8 mouse cellular contexts compared by ENCODE assay signal in the genomic region with DNA sequence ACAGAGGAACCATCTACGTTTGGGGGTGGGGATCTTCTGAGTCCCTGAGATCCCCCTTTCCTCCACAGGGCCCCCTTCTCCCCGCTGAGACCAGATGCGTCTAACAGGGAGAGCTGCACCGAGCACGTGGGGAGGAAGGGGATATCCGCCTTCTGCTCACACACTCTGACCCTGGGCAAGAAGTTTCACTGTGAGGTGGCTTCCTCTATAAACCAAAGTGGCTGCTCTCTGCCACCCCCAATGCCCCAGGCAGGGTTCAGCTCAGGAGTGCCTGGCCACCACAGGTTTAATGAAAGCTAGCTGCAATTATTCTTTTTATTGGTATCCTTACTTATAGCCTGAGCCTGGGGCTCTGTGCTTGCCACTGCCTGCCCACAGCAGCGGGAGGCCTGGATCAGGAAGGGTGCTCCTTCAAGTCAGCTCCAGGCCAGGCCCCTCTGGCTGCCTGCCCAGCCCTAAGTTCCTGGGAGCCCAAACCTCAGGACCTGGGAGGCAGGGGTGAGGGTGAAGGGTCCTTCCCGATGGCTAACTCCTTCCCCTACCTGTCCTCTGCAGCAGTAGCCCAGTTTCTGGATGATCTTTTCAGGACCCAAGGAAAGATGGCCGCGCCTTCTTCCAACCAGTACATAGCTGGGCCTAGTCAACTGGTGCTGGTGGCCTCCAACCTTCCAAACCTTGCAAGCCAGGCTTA. TPM values are rescaled to one million over a fixed set of nuclear protein-coding genes. Genes with fewer than 3 reads are reported as not detected.
DNase-seq lines count a peak whose midpoint lies in the region; ATAC-seq and TF ChIP-seq lines count a peak whose summit lies in the region.

No protein-coding gene starts in this region.

- TF ChIP-seq RAD21 in CH12.LX (IDR thresholded peaks at IDR 0.05; ENCODE audit: low read depth, low read length) = no peak

- no peak for ATAC-seq in heart, embryonic 14.5 days (ENCODE audit: insufficient number of reproducible peaks, insufficient read depth, low FRiP score, low read depth)
- ATAC-seq in neural tube, embryonic 15.5 days (ENCODE audit: low FRiP score) = no peak
- no peak for ATAC-seq in monocyte, adult 5-6 weeks (replicated peaks; ENCODE audit: insufficient number of reproducible peaks, low FRiP score, low TSS enrichment, poor library complexity, severe bottlenecking)

- H3K9me3 ChIP-seq in CH12.LX (replicated peaks; ENCODE audit: low read length) = no peaks in the 10 kb centered on the region
- no peaks in the 10 kb centered on the region for H3K9me3 ChIP-seq in heart, embryonic 14.5 days (ENCODE audit: control insufficient read depth, low read length)
- H3K9me3 ChIP-seq in limb, embryonic 10.5 days (replicated peaks) = no peaks in the 10 kb centered on the region
- no peaks in the 10 kb centered on the region for H3K9me3 ChIP-seq in neural tube, embryonic 15.5 days (replicated peaks)

- H3K4me3 ChIP-seq in CH12.LX (replicated peaks in 1 of 3; ENCODE audit: low read depth in 2 of 3, low read length in 2 of 3, poor library complexity in 1 of 3) = peak overlapping the region; percentile 80 to 94 (median 94)
- no peak overlapping the region for H3K4me3 ChIP-seq in heart, embryonic 14.5 days (ENCODE audit: control insufficient read depth in 1 of 2, insufficient read depth in 1 of 2, low read depth in 1 of 2, low read length in 2 of 2)
- H3K4me3 ChIP-seq in limb, embryonic 10.5 days = 0 out of 2 replicates have a peak overlapping the region, but pooled peaks have one; percentile 7
- H3K4me3 ChIP-seq in neural tube, embryonic 15.5 days (replicated peaks) = no peak overlapping the region

- peak; percentile 52 for TF ChIP-seq POLR2A in CH12.LX (IDR thresholded peaks at IDR 0.05; ENCODE audit: low read depth, low read length)

- dilution Hi-C loops in CH12.LX (cut with MboI; ENCODE audit: extremely low pct_ligation_motif_present, extremely low pct_unique_long_range_greater_than_20kb, low sequenced_read_pairs) = no loop called here

- DNase-seq in cerebellum, adult 11 months = peak; percentile 45
- DNase-seq in cerebellum, postnatal 4 days (ENCODE audit: low spot score in 2 of 2) = no peak
- DNase-seq in CH12.LX (ENCODE audit: extremely low read depth) = peak; percentile 46
- DNase-seq in limb, embryonic 10.5 days (ENCODE audit: low spot score) = no peak
- no peak for DNase-seq in yolk sac, embryonic 10.5 days (ENCODE audit: low spot score)

- H3K36me3 ChIP-seq in CH12.LX (replicated peaks in 1 of 2; ENCODE audit: control insufficient read depth in 1 of 2, insufficient read depth in 1 of 2, low read length in 1 of 2) = peaks cover 38 to 49% of the 10 kb centered on the region in 2 experiments
- H3K36me3 ChIP-seq in heart, embryonic 14.5 days (ENCODE audit: control insufficient read depth, insufficient read depth, low read length) = peaks cover 36% of the 10 kb centered on the region
- peaks cover 60% of the 10 kb centered on the region for H3K36me3 ChIP-seq in limb, embryonic 10.5 days
- peaks cover 32% of the 10 kb centered on the region for H3K36me3 ChIP-seq in neural tube, embryonic 15.5 days

- WGBS in heart, embryonic 14.5 days = 69% methylated on average over 10 of the region's 10 CpGs
- 88% methylated on average over 10 of the region's 10 CpGs for WGBS in limb, embryonic 10.5 days
- 90% methylated on average over 10 of the region's 10 CpGs for WGBS in neural tube, embryonic 15.5 days

- H3K27me3 ChIP-seq in CH12.LX (replicated peaks) = peaks cover 4% of the 10 kb centered on the region
- no peaks in the 10 kb centered on the region for H3K27me3 ChIP-seq in heart, embryonic 14.5 days (ENCODE audit: control insufficient read depth, insufficient read depth, low read length)
- H3K27me3 ChIP-seq in limb, embryonic 10.5 days (ENCODE audit: low read depth, poor library complexity, severe bottlenecking) = no peaks in the 10 kb centered on the region
- no peaks in the 10 kb centered on the region for H3K27me3 ChIP-seq in neural tube, embryonic 15.5 days (replicated peaks)

- peak overlapping the region; percentile 95 for H3K4me2 ChIP-seq in CH12.LX (ENCODE audit: insufficient read depth, low read depth, poor library complexity, severe bottlenecking)
- H3K4me2 ChIP-seq in heart, embryonic 14.5 days (ENCODE audit: low read length) = peak overlapping the region; percentile 68
- peak overlapping the region; percentile 82 for H3K4me2 ChIP-seq in neural tube, embryonic 15.5 days

- in situ Hi-C loops in CH12.LX (cut with MboI; ENCODE audit: low pct_ligation_motif_present, low pct_unique_long_range_greater_than_20kb, low sequenced_read_pairs) = no loop called here

- H3K79me2 ChIP-seq in CH12.LX (replicated peaks; ENCODE audit: control insufficient read depth, extremely low read depth, insufficient read depth, poor library complexity, severe bottlenecking) = peaks cover 60% of the 10 kb centered on the region

- H3K4me1 ChIP-seq in CH12.LX (ENCODE audit: control insufficient read depth in 1 of 2, insufficient read depth in 2 of 2) = peaks cover 20 to 61% of the 10 kb centered on the region in 2 experiments
- H3K4me1 ChIP-seq in heart, embryonic 14.5 days (ENCODE audit: control insufficient read depth in 2 of 2, insufficient read depth in 2 of 2, low read length in 2 of 2) = peaks cover 43 to 46% of the 10 kb centered on the region in 2 experiments
- H3K4me1 ChIP-seq in limb, embryonic 10.5 days = peaks cover 35% of the 10 kb centered on the region
- peaks cover 42% of the 10 kb centered on the region for H3K4me1 ChIP-seq in neural tube, embryonic 15.5 days

- peak overlapping the region; percentile 47 for H3K9ac ChIP-seq in CH12.LX (ENCODE audit: insufficient read depth, low read depth)
- H3K9ac ChIP-seq in heart, embryonic 14.5 days (ENCODE audit: low read length) = peak overlapping the region; percentile 51
- no peak overlapping the region for H3K9ac ChIP-seq in neural tube, embryonic 15.5 days (replicated peaks)

- TF ChIP-seq EP300 in CH12.LX (IDR thresholded peaks at IDR 0.05; ENCODE audit: low read length) = no peak

- no peak for TF ChIP-seq CTCF in CH12.LX (conservative IDR thresholded peaks at IDR 0.05 in 1 of 2, IDR thresholded peaks at IDR 0.05 in 1 of 2; ENCODE audit: low read depth in 2 of 2, low read length in 2 of 2)

- H3K27ac ChIP-seq in CH12.LX (ENCODE audit: insufficient read depth, low read depth) = peak overlapping the region; percentile 50
- peak overlapping the region; percentile 56 to 65 for H3K27ac ChIP-seq in heart, embryonic 14.5 days (replicated peaks in 1 of 2; ENCODE audit: control insufficient read depth in 1 of 2, insufficient read depth in 1 of 2, low read depth in 2 of 2, low read length in 2 of 2)
- H3K27ac ChIP-seq in limb, embryonic 10.5 days = peak overlapping the region; percentile 42
- H3K27ac ChIP-seq in neural tube, embryonic 15.5 days (replicated peaks) = no peak overlapping the region

TF ChIP-seq in CH12.LX, 34 proteins besides CTCF, POLR2A, EP300 and RAD21 (continues in another document):
- peak; percentile 94 for TF ChIP-seq MAX (IDR thresholded peaks at IDR 0.05; ENCODE audit: low read length)
- peak; percentile 80 for TF ChIP-seq BHLHE40 (IDR thresholded peaks at IDR 0.05; ENCODE audit: low read depth, low read length)
- TF ChIP-seq CHD1 (IDR thresholded peaks at IDR 0.05; ENCODE audit: low read depth, low read length) = no peak

RNA-seq across cellular contexts. Expression of a gene that starts 2.8 kb away (rescaled TPM):
- total RNA-seq in CH12.LX (2012; rRNA removed) (128 and 130 TPM in 2 replicates), CH12.LX (2014; rRNA removed) (117 and 125 TPM in 2 replicates)
- polyA plus RNA-seq in CH12.LX (2012; ENCODE audit: insufficient read length, low read depth) = 223 and 249 TPM in 2 replicates
- 88.4 and 89.1 TPM in 2 replicates for polyA plus RNA-seq in heart, embryonic 14.5 days (2014; fragmentation: Nextera tagmentation; extraction: Ambion mirVana)
- 149 and 158 TPM in 2 replicates for polyA plus RNA-seq in limb, embryonic 10.5 days (2016; fragmentation: Nextera tagmentation; extraction: Ambion mirVana)
- 128 TPM in 2 replicates for polyA plus RNA-seq in neural tube, embryonic 15.5 days (2015; fragmentation: Nextera tagmentation; extraction: Ambion mirVana)
- total RNA-seq in monocyte, adult 5-6 weeks (2017) = 25.8 to 48.8 TPM (median 35.1 TPM) in 3 replicates

RNA-seq across cellular contexts. Expression of a gene that starts 32.5 kb away (rescaled TPM):
- total RNA-seq in CH12.LX (2012; rRNA removed) (0.04 TPM in 1 of 2 replicates, not detected in the other), CH12.LX (2014; rRNA removed) (not detected in 2 replicates)
- polyA plus RNA-seq in CH12.LX (2012; ENCODE audit: insufficient read length, low read depth) = 0.14 and 0.16 TPM in 2 replicates
- polyA plus RNA-seq in heart, embryonic 14.5 days (2014; fragmentation: Nextera tagmentation; extraction: Ambion mirVana) = 21.9 and 26.8 TPM in 2 replicates
- 13.7 and 13.8 TPM in 2 replicates for polyA plus RNA-seq in limb, embryonic 10.5 days (2016; fragmentation: Nextera tagmentation; extraction: Ambion mirVana)
- 7.7 and 13.9 TPM in 2 replicates for polyA plus RNA-seq in neural tube, embryonic 15.5 days (2015; fragmentation: Nextera tagmentation; extraction: Ambion mirVana)
- total RNA-seq in monocyte, adult 5-6 weeks (2017) = 0.10 to 0.38 TPM in 2 of 3 replicates, not detected in the other

RNA-seq across cellular contexts. Expression of a gene that starts 37.3 kb away (rescaled TPM):
- total RNA-seq in CH12.LX (2012; rRNA removed) = under 0.01 and 0.08 TPM in 2 replicates
- total RNA-seq in CH12.LX (2014; rRNA removed) = 0.03 and 0.05 TPM in 2 replicates
- 0.49 and 0.52 TPM in 2 replicates for polyA plus RNA-seq in CH12.LX (2012; ENCODE audit: insufficient read length, low read depth)
- 43.7 and 51.6 TPM in 2 replicates for polyA plus RNA-seq in heart, embryonic 14.5 days (2014; fragmentation: Nextera tagmentation; extraction: Ambion mirVana)
- polyA plus RNA-seq in limb, embryonic 10.5 days (2016; fragmentation: Nextera tagmentation; extraction: Ambion mirVana) = 5.9 and 7.4 TPM in 2 replicates
- polyA plus RNA-seq in neural tube, embryonic 15.5 days (2015; fragmentation: Nextera tagmentation; extraction: Ambion mirVana) = 5.3 and 11.7 TPM in 2 replicates
- not detected in 3 replicates for total RNA-seq in monocyte, adult 5-6 weeks (2017)

RNA-seq across cellular contexts. Expression of a gene that starts 42.1 kb away (rescaled TPM):
- 0.25 and 0.47 TPM in 2 replicates for total RNA-seq in CH12.LX (2012; rRNA removed)
- 0.15 and 0.16 TPM in 2 replicates for total RNA-seq in CH12.LX (2014; rRNA removed)
- 0.61 and 0.90 TPM in 2 replicates for polyA plus RNA-seq in CH12.LX (2012; ENCODE audit: insufficient read length, low read depth)
- polyA plus RNA-seq in heart, embryonic 14.5 days (2014; fragmentation: Nextera tagmentation; extraction: Ambion mirVana) = 0.08 and 0.12 TPM in 2 replicates
- 0.96 and 0.98 TPM in 2 replicates for polyA plus RNA-seq in limb, embryonic 10.5 days (2016; fragmentation: Nextera tagmentation; extraction: Ambion mirVana)
- polyA plus RNA-seq in neural tube, embryonic 15.5 days (2015; fragmentation: Nextera tagmentation; extraction: Ambion mirVana) = 5.7 and 6.4 TPM in 2 replicates
- 0.49 to 0.75 TPM (median 0.67 TPM) in 3 replicates for total RNA-seq in monocyte, adult 5-6 weeks (2017)

RNA-seq across cellular contexts. Expression of a gene that starts 48.9 kb away (rescaled TPM):
- not detected in 2 replicates for total RNA-seq in CH12.LX (2012; rRNA removed)
- not detected in 2 replicates for total RNA-seq in CH12.LX (2014; rRNA removed)
- polyA plus RNA-seq in CH12.LX (2012; ENCODE audit: insufficient read length, low read depth) = 0.27 TPM in 2 replicates
- polyA plus RNA-seq in heart, embryonic 14.5 days (2014; fragmentation: Nextera tagmentation; extraction: Ambion mirVana) = 0.16 and 0.23 TPM in 2 replicates
- polyA plus RNA-seq in limb, embryonic 10.5 days (2016; fragmentation: Nextera tagmentation; extraction: Ambion mirVana) = 0.05 and 0.06 TPM in 2 replicates
- 2.7 and 2.9 TPM in 2 replicates for polyA plus RNA-seq in neural tube, embryonic 15.5 days (2015; fragmentation: Nextera tagmentation; extraction: Ambion mirVana)
- 0.19 to 0.64 TPM (median 0.29 TPM) in 3 replicates for total RNA-seq in monocyte, adult 5-6 weeks (2017)

Comparison
In these comparisons a context has a peak if more than half of its experiments do, and no peak if none do; other contexts are left out.
1. DNase-seq: peak in cerebellum, adult 11 months (single experiment) and CH12.LX (single experiment); none in cerebellum, postnatal 4 days (0 of 2), limb, embryonic 10.5 days (single experiment) and yolk sac, embryonic 10.5 days (single experiment).
2. H3K4me3 ChIP-seq: peak in CH12.LX (3 of 3) and limb, embryonic 10.5 days (single experiment); none in heart, embryonic 14.5 days (0 of 2) and neural tube, embryonic 15.5 days (single experiment).
3. Peak in every context shown above with its lines, with median percentiles within 50 percentile points of each other: H3K4me2 ChIP-seq.